Comparison of ENCODE assay signal across 8 mouse cellular contexts in the genomic region with DNA sequence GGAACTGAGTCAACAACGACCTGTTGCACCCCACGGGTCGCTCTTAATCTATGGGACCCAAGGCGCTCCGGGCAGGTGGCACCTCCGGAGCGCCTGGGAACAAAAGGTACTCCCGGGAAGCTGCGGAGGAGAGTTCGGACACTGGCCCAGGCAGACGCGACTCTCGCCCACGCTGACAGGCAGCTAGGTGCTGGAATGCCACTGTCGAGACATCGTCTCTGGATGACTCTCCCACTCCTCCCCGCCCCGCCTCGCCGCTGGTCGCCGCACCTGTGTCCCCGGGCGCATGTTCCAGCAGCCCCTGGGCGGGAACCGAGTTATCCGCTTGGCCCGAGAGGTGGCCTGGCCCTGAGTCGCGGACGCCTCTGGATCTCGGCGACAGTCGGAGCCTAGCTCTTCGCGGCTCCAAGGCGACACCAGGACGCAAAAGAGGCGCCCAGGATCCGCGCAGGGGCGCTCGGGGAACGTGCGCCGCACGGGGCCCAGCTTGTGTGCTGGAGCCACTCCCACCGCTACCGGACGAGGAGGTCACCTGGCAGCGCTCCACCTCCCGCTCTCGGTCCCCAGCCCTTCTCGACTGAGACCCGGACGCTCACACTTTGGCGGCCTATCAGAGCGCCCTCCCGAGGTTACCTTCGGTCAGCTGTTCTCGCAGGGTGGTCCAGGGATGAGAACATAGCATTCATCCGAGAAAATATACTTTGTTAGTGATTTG. TPM values are rescaled to one million over a fixed set of nuclear protein-coding genes. Genes with fewer than 3 reads are reported as not detected.
A peak's percentile ranks its signal among the peaks of the same experiment; 100 is the strongest.
DNase-seq lines count a peak whose midpoint lies in the region; ATAC-seq lines count a peak whose summit lies in the region.

A gene (minus strand): TSS at position 601 of the 715 bp plus-strand sequence.

- H3K27ac ChIP-seq in forebrain, embryonic 15.5 days (replicated peaks), result no peak within 1 kb of the TSS

- intact Hi-C loops in heart, postnatal 36 days (cut with DNase I), result loop anchor here (2.0 to 5.0 kb wide), 2 partner anchors 33 to 383 kb away; a partner anchor contains a TSS

- H3K4me1 ChIP-seq in forebrain, embryonic 15.5 days, result peaks cover 10% of the 10 kb centered on the region

- H3K4me2 ChIP-seq in forebrain, embryonic 15.5 days (replicated peaks), result peak within 1 kb of the TSS; percentile 83

- H3K9ac ChIP-seq in forebrain, embryonic 15.5 days (replicated peaks), result peak within 1 kb of the TSS; percentile 36

- H3K27me3 ChIP-seq in forebrain, embryonic 15.5 days, result peaks cover 6% of the 10 kb centered on the region; the same call in 1 of the 2 replicates

- peak; percentile 50 for ATAC-seq in cerebellum, adult (ENCODE audit: insufficient number of reproducible peaks, low FRiP score, low TSS enrichment)
- ATAC-seq in forebrain, embryonic 15.5 days (replicated peaks), result peak; percentile 87

- no peaks in the 10 kb centered on the region for H3K9me3 ChIP-seq in forebrain, embryonic 15.5 days

- no peaks in the 10 kb centered on the region for H3K36me3 ChIP-seq in forebrain, embryonic 15.5 days

- DNase-seq in CD8-positive naive resting alpha-beta T cell, adult 2 months (ENCODE audit: low read depth in 2 of 2, low spot score in 2 of 2), result peak; percentile 26 to 41
- DNase-seq in heart, postnatal 36 days, result peak; percentile 61 to 66
- peak; percentile 5 for DNase-seq in layer of hippocampus, adult 9-11 months
- peak; percentile 60 for DNase-seq in lung, postnatal 10 days
- DNase-seq in ovary, postnatal 14 days (ENCODE audit: low spot score), result peak; percentile 37
- peak; percentile 55 for DNase-seq in thymus, postnatal 0 days (ENCODE audit: low spot score)

- WGBS in forebrain, embryonic 15.5 days, result under 1% methylated on average over 62 of the region's 62 CpGs

- H3K4me3 ChIP-seq in forebrain, embryonic 15.5 days, result peak within 1 kb of the TSS; percentile 45

RNA-seq across cellular contexts. Expression of the gene that starts here (rescaled TPM):
- 0.37 and 0.39 TPM in 2 replicates for polyA plus RNA-seq in forebrain, embryonic 15.5 days (2015; fragmentation: Nextera tagmentation; extraction: Ambion mirVana)
- 1 to 10 TPM in 1 of 2 experiments, under 1 TPM in 1; 0.70 to 1.7 TPM for total RNA-seq in heart, postnatal 36 days (2021)
- 2.3 and 2.6 TPM in 2 replicates for polyA plus RNA-seq in thymus, postnatal 0 days (2015; fragmentation: Nextera tagmentation; extraction: Ambion mirVana)

Comparison
In these comparisons a context has a peak if more than half of its experiments do, and no peak if none do; other contexts are left out.
1. Peak in ATAC-seq, H3K4me3 ChIP-seq, H3K9ac ChIP-seq and H3K4me2 ChIP-seq in forebrain, embryonic 15.5 days; RNA of the gene not detected or under 1 TPM.
2. DNase-seq: peak in every context shown above with its lines; median percentile 64 in heart, postnatal 36 days; 60 in lung, postnatal 10 days; 55 in thymus, postnatal 0 days; 37 in ovary, postnatal 14 days; 34 in CD8-positive naive resting alpha-beta T cell, adult 2 months; 5 in layer of hippocampus, adult 9-11 months.